Mouse (Mus musculus) heart, adult 2 months (tissue): ENCODE measurements at regions not wholly inside any gene's neighbourhood (a gene's known extent, or its start where the extent isn't known, plus 50 kb on each side); places are given as distances from the start of the nearest gene placed in this dataset.

ENCODE experiments used
- CTCF ChIP-seq: fragments of 200-600 bp; IDR thresholded peaks from 2 replicates; pipeline ENCODE4 v1.8.1; 2022; ENCODE audit warnings: antibody characterized with exemption, mild to moderate bottlenecking, moderate library complexity
- EP300 ChIP-seq: fragments of 200-500 bp; IDR thresholded peaks from 2 replicates; pipeline ENCODE4 v1.6.1; 2011; ENCODE audit warnings: low read depth, low read length, control low read depth; ENCODE audit not compliant: insufficient read depth
- POLR2A ChIP-seq: fragments of 200-500 bp; IDR thresholded peaks from 2 replicates; pipeline ENCODE4 v1.6.1; 2011; ENCODE audit warnings: mild to moderate bottlenecking, low read depth, low read length, control low read depth; ENCODE audit not compliant: insufficient read depth

DNA sequence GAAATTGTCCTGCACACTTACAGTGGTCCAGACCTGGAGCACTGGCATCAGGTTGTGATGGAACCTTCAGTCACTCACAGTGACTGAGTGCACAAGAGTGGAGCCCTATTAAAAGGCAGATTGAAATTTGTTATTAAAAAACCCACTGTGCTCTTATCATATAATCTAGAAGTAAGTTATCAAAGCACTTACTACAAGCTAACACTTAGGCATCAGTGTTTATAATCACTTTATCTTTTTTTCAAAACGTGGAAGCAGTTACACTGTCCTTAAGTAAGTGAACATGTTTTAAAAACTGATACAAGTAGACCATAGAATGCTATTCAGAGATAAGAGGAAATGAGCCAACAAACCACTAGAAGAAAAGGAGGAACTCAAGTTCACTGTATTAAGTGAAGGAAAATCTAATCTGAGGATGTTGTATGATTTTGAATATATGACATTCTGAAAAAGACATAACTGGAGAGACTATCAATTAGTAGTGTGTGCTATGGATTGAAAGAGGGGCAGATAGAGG is 68.3 kb upstream of the Gm4737 start:
- TF ChIP-seq POLR2A, result no peak
- TF ChIP-seq CTCF, result no peak
- no peak for TF ChIP-seq EP300
